In the genomic region with DNA sequence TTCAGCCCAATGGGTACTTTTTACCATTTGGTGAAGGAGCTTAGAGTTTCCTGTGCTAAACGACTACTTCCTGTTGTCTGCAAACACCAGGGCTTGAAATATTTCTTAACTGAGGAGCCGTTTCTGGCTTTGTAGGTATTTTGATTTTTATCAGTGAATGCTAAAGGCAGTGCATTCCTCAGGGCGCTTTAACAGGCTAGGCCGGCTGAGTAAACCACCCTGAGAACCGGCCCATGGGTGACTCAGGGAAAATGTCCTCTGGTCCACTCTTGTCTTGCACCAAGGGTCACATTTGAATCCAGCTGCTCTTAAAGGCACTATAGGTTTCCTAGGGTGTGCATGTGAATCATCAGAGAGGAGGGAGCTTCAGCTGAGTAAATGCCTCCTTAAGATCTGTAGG, we compare ENCODE assay signal across 11 mouse cellular contexts.
DNase-seq lines count a peak whose midpoint lies in the region; ATAC-seq and TF ChIP-seq lines count a peak whose summit lies in the region.
"Had no signal": no experiment of that assay in that cellular context is flagged by ENCODE, and none has a peak within 500 bp of the region (broad histone marks: within the 10 kb centered on the region; RNA-seq: fewer than 3 reads in every experiment).

No protein-coding gene starts in this region.

- H3K9ac ChIP-seq in stomach, postnatal 0 days (ENCODE audit: low read length), result no peak overlapping the region
- H3K9ac ChIP-seq: hindbrain, embryonic 13.5 days; limb, embryonic 13.5 days had no signal

- H3K27ac ChIP-seq in stomach, postnatal 0 days (replicated peaks), result no peak overlapping the region
- H3K27ac ChIP-seq: hindbrain, embryonic 13.5 days; limb, embryonic 13.5 days had no signal

- no peak overlapping the region for H3K4me2 ChIP-seq in stomach, postnatal 0 days (replicated peaks; ENCODE audit: low read depth)
- H3K4me2 ChIP-seq: hindbrain, embryonic 13.5 days; limb, embryonic 13.5 days had no signal

- DNase-seq in lung, adult 18-20 months, result peak; percentile 34 to 48
- no peak for DNase-seq in lung, adult 2 months
- DNase-seq in adipocyte (ENCODE audit: low spot score), result peak; percentile 28
- peak; percentile 38 for DNase-seq in kidney, postnatal 14 days
- DNase-seq in stomach, postnatal 0 days (ENCODE audit: low spot score), result peak; percentile 60
- DNase-seq in frontal cortex, postnatal 14 days (ENCODE audit: low spot score in 2 of 2), result no peak
- no peak for DNase-seq in spleen, postnatal 36 days (ENCODE audit: low spot score in 2 of 2)
- DNase-seq: cerebellum, postnatal 14 days; heart, adult 11 months had no signal

- 31% methylated on average over 5 of the region's 5 CpGs for WGBS in lung, adult 2 months
- WGBS in stomach, postnatal 0 days, result 44% methylated on average over 5 of the region's 5 CpGs

- no peak for TF ChIP-seq EP300 in stomach, postnatal 0 days (optimal IDR thresholded peaks at IDR 0.05)

- H3K4me1 ChIP-seq in lung, adult 2 months (ENCODE audit: control insufficient read depth, insufficient read depth, low read length), result peaks cover 10% of the 10 kb centered on the region
- no peaks in the 10 kb centered on the region for H3K4me1 ChIP-seq in stomach, postnatal 0 days (replicated peaks; ENCODE audit: control insufficient read depth, insufficient read depth)
- H3K4me1 ChIP-seq: hindbrain, embryonic 13.5 days had no signal

- TF ChIP-seq CTCF in lung, adult 2 months (IDR thresholded peaks at IDR 0.05; ENCODE audit: insufficient read depth, low read length), result no peak
- no peak for TF ChIP-seq CTCF in stomach, postnatal 0 days (IDR thresholded peaks at IDR 0.05; ENCODE audit: low read depth)

- no peak for TF ChIP-seq POLR2A in lung, adult 2 months (IDR thresholded peaks at IDR 0.05; ENCODE audit: borderline replicate concordance, extremely low read depth, low read depth, low read length)

- H3K4me3 ChIP-seq in lung, adult 2 months (replicated peaks; ENCODE audit: extremely low read depth, low read depth, low read length), result no peak overlapping the region
- no peak overlapping the region for H3K4me3 ChIP-seq in stomach, postnatal 0 days (ENCODE audit: low read depth, low read length)
- H3K4me3 ChIP-seq: hindbrain, embryonic 13.5 days; limb, embryonic 13.5 days had no signal

- no peaks in the 10 kb centered on the region for H3K27me3 ChIP-seq in stomach, postnatal 0 days (ENCODE audit: control insufficient read depth, insufficient read depth, low read length)
- H3K27me3 ChIP-seq: hindbrain, embryonic 13.5 days; limb, embryonic 13.5 days had no signal

- ATAC-seq in stomach, postnatal 0 days (ENCODE audit: low FRiP score, low TSS enrichment), result peak; percentile 95

- no peaks in the 10 kb centered on the region for H3K9me3 ChIP-seq in stomach, postnatal 0 days (ENCODE audit: control insufficient read depth, low read length)
- H3K9me3 ChIP-seq: hindbrain, embryonic 13.5 days; limb, embryonic 13.5 days had no signal

- H3K36me3 ChIP-seq in stomach, postnatal 0 days (ENCODE audit: control insufficient read depth, insufficient read depth, low read length), result no peaks in the 10 kb centered on the region
- H3K36me3 ChIP-seq: hindbrain, embryonic 13.5 days; limb, embryonic 13.5 days had no signal

Comparison
In these comparisons a context has a peak if more than half of its experiments do, and no peak if none do; other contexts are left out.
1. DNase-seq: peak in lung, adult 18-20 months (2 of 2), adipocyte (single experiment), kidney, postnatal 14 days (single experiment) and stomach, postnatal 0 days (single experiment); none in lung, adult 2 months (single experiment), frontal cortex, postnatal 14 days (0 of 2) and spleen, postnatal 36 days (0 of 2).